Mouse (Mus musculus) lung, postnatal 0 days (tissue): ENCODE measurements at regions not wholly inside any gene's neighbourhood (a gene's known extent, or its start where the extent isn't known, plus 50 kb on each side); places are given as distances from the start of the nearest gene placed in this dataset.

Experiments
- CTCF ChIP-seq: IDR thresholded peaks from 2 replicates; pipeline ENCODE4 v1.5.1; 2016; ENCODE audit warnings: antibody characterized with exemption, mild to moderate bottlenecking
- EP300 ChIP-seq: IDR thresholded peaks from 2 replicates; pipeline ENCODE4 v1.6.1; 2016; ENCODE audit warnings: antibody characterized with exemption, mild to moderate bottlenecking, control low read depth

- no peak for TF ChIP-seq CTCF
- TF ChIP-seq EP300: no peak
These were observed 398.4 kb upstream of the Frg1 start for GRCm38 (mm10) chr8:41815272-41815671.
